Mouse (Mus musculus) hindbrain, embryonic 15.5 days (tissue): ENCODE data around the gene Ldhc. TPM values are rescaled to one million over a fixed set of nuclear protein-coding genes. Genes with fewer than 3 reads are reported as not detected.

Experiments used
- ATAC-seq: fragments of 200-750 bp; cut with Nextera tagmentation; 2 replicates; pipeline ENCODE4 v1.8.0; 2017; ENCODE audit warnings: low read depth, moderate number of reproducible peaks, moderate TSS enrichment; ENCODE audit not compliant: low FRiP score
- H3K27ac ChIP-seq: fragments of 300-500 bp; sonication (generic); replicated peaks from 2 replicates; pipeline ENCODE4 v1.5.1; 2015; ENCODE audit warnings: mild to moderate bottlenecking, inconsistent platforms
- H3K27me3 ChIP-seq: fragments of 300-500 bp; sonication (generic); 2 replicates; pipeline ENCODE4 v1.6.1; 2015; ENCODE audit warnings: control low read depth, inconsistent platforms
- H3K36me3 ChIP-seq: fragments of 300-500 bp; sonication (generic); 2 replicates; pipeline ENCODE4 v1.6.1; 2015; ENCODE audit warnings: control low read depth, inconsistent platforms
- H3K4me1 ChIP-seq: fragments of 300-500 bp; sonication (generic); replicated peaks from 2 replicates; pipeline ENCODE4 v1.6.1; 2015; ENCODE audit warnings: control low read depth, inconsistent platforms
- H3K4me2 ChIP-seq: fragments of 300-500 bp; sonication (generic); 2 replicates; pipeline ENCODE4 v1.6.1; 2015; ENCODE audit warnings: moderate library complexity, mild to moderate bottlenecking, inconsistent platforms
- H3K4me3 ChIP-seq: fragments of 300-500 bp; sonication (generic); 2 replicates; pipeline ENCODE4 v1.5.1; 2015; ENCODE audit warnings: mild to moderate bottlenecking, inconsistent platforms
- H3K9ac ChIP-seq: fragments of 300-500 bp; sonication (generic); 2 replicates; pipeline ENCODE4 v1.6.1; 2015; ENCODE audit warnings: inconsistent platforms
- H3K9me3 ChIP-seq: fragments of 300-500 bp; sonication (generic); 2 replicates; pipeline ENCODE4 v1.6.1; 2016; ENCODE audit warnings: control low read depth, inconsistent platforms
- WGBS: fragments of 180-500 bp; shearing (Covaris S2); methylation state at CpG from one replicate; pipeline ENCODE4 v1.1.7; 2015; 5-methylcytosine and 5-hydroxymethylcytosine counted together
- polyA plus RNA-seq: library from polyadenylated mRNA; unstranded; fragments of >200 nt; fragmentation: Nextera tagmentation; extraction: Ambion mirVana; gene quantifications from 2 replicates; pipeline ENCODE4 v1.2.1, GENCODE M21; 2015

Ldhc gene
- polyA plus RNA-seq, 1 experiment from 2014 or later, result 0.30 TPM

DNA sequence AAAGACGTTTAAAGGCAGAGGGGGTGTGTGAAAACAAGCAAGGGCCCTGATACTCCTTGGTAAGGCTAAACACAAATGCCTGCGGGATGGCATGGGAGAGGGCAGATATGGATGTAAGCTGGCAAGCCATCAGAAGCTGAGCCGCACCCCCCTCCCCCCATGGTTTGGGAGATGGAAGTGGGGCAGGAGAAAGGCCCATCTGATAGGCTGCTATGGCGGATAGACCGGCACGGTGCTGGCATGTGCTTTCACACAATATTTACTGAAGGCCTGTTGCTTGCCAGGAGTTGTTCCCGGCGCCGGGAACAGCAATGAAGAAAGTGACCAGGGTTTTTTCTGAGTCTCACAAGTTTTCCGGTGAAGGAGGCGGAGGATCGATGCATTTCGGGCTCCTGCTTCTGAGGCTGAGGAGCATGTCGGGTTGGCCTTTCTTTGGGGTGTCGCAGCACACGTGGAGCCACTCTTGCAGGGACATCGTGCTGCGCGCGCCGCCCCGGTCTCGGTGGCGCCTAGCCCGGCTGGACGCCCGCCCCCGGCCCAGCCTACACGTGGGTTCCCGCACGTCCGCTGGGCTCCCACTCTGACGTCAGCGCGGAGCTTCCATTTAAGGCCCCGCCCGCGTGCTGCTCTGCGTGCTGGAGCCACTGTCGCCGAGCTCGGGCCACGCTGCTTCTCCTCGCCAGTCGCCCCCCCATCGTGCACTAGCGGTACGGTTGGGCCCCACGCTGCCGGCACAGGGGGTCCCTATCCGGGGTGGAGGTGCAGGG, 15.6 kb upstream of the Ldhc start:
- Histone ChIP-seq H3K27me3 (no peaks in the 10 kb centered on the region), H3K9me3 (no peaks in the 10 kb centered on the region), H3K36me3 (peaks cover 22% of the 10 kb centered on the region), H3K4me3 (peak overlapping the region; percentile 91), H3K27ac (peak overlapping the region; percentile 91), H3K4me2 (peak overlapping the region; percentile 93), H3K4me1 (peaks cover 21% of the 10 kb centered on the region), H3K9ac (peak overlapping the region; percentile 90)
- peak; percentile 91 for ATAC-seq
- WGBS, result under 1% methylated on average over 50 of the region's 51 CpGs

DNA sequence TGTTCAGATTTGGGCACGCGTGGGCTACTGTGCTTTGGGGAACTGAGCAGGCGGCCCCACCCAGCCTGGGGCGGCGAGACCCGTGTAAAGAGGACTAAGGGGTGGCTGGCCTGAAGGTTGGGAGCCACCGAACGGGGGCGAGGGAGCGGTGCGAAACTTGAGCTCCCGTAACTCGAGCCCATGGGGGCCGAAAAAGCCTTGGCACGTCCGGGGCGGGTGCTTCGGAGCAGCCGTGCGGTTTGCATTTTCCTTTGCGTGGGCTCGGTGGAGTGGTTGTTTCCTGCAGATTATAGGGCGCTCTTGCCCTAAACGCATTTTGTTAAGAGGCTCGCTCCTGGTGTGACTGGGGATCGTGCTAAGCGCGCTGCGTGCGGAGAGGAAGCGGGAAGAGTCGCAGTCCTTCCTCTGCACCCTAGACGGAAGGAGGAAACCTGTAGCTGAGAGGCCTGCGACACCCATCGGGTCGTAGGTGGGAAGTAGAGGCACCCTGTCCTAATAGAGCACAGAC, 15.0 kb upstream of the Ldhc start:
- Histone ChIP-seq H3K4me1 (peaks cover 21% of the 10 kb centered on the region), H3K27me3 (no peaks in the 10 kb centered on the region), H3K9ac (peak overlapping the region; percentile 90), H3K4me2 (peak overlapping the region; percentile 93), H3K9me3 (no peaks in the 10 kb centered on the region), H3K36me3 (peaks cover 26% of the 10 kb centered on the region), H3K27ac (peak overlapping the region; percentile 91), H3K4me3 (peak overlapping the region; percentile 91)
- WGBS, result 0% methylated on average over 36 of the region's 36 CpGs
- ATAC-seq, result no peak

DNA sequence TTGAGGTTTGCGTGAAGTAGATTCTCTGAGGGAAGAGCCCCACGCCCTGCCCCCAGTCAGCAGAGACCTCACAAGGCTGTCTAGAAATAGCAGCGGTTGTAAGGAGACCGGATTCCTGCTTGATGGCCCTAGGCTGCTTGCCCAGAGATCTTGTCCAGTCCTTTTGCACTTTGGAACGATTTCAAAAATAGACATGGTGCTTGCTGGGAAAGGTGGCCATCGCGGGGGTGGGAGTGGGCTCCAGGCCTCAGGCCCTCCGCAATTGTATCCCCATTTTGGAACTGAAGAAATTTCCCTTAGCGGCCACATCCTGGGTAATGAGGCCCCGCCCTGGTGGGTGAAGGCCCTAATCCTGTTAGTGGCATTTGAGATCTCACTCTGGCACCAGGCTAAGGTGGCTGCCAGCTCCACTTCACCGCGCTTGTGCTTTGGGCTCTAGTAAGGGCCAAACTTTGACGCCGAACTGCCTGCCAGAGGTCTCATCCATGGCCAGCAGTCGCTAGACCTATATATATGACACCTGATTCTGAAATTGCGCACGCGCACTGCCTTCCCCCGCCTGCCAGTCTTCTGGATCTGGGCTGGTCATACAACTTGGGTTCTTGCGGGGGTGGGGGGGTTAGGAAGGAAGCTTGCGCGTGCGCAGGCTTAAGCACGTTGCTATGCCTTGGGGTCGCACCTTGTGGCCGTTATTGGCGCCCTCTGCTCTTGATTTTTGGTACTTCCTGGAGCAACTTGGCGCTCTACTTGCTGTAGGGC, 14.3 kb upstream of the Ldhc start:
- no peaks in the 10 kb centered on the region for H3K27me3 ChIP-seq
- WGBS, result 3% methylated on average over 28 of the region's 28 CpGs
- peak; percentile 65 for ATAC-seq
- peak overlapping the region; percentile 90 for H3K9ac ChIP-seq
- H3K4me3 ChIP-seq, result peak overlapping the region; percentile 91
- H3K4me2 ChIP-seq, result peak overlapping the region; percentile 93
- peaks cover 33% of the 10 kb centered on the region for H3K36me3 ChIP-seq
- peak overlapping the region; percentile 91 for H3K27ac ChIP-seq
- H3K4me1 ChIP-seq, result peaks cover 21% of the 10 kb centered on the region
- H3K9me3 ChIP-seq, result no peaks in the 10 kb centered on the region

DNA sequence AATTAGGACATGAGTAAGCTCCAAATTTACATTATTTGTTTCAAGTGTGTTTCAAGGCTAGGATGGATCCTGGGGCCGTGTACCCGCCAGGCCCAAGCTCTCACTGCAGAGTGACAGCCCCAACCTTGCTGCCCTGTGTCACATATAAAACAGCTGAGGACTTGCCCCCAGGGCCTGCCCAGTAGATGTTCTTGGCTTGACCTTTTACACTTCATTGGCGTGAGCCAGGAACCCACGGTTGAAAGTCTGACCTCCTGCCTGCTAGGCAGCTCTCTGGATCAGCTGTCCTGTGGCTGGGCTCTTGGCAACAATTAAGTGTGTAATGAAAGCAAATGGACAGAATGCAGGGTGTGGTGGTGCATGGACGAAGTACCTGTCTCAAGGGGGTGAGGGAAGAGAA, 11.7 kb upstream of the Ldhc start:
- no peak overlapping the region for H3K4me2 ChIP-seq
- H3K27me3 ChIP-seq, result no peaks in the 10 kb centered on the region
- no peak overlapping the region for H3K9ac ChIP-seq
- ATAC-seq, result no peak
- peaks cover 55% of the 10 kb centered on the region for H3K36me3 ChIP-seq
- peaks cover 21% of the 10 kb centered on the region for H3K4me1 ChIP-seq
- H3K27ac ChIP-seq, result no peak overlapping the region
- 68% methylated on average over 5 of the region's 5 CpGs for WGBS
- no peak overlapping the region for H3K4me3 ChIP-seq
- H3K9me3 ChIP-seq, result no peaks in the 10 kb centered on the region

DNA sequence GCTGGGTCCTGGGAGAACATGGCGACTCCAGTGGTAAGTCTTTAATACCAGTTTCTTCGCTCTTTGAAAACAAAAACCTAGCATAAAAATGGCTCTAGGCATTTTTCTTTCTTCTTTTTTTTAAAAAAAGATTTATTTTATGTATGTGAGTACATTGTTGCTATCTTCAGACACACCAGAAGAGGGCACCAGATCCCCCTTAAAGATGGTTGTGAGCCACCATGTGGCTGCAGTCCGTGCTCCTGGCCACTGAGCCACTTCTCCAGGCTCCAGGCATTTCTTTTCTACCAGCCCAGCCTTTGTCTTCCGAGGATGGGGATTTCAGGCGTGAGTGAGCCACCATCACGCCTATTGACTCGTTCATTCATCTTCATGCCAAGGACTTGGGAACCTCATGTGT, 10.0 kb upstream of the Ldhc start:
- H3K36me3 ChIP-seq, result peaks cover 70% of the 10 kb centered on the region
- no peak overlapping the region for H3K27ac ChIP-seq
- WGBS, result 48% methylated on average over 7 of the region's 7 CpGs

DNA sequence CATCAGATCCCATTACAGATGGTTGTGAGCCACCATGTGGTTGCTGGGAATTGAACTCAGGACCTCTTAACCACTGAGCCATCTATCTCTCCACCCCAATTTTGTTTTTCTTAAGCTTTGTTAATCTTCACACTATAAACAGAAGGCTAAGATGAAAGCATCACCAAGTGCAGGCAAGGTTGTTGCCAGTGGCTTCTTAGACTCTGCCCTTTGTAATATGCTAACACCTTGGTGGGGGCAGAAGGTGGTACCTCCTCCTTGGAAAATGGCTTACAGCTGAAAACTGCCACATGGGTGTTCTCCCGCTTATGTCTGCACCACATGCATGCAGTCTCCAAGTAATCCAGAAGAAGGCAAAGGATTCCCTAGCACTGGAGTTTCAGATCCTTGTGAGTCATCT, 8.3 kb upstream of the Ldhc start:
- H3K27me3 ChIP-seq, result no peaks in the 10 kb centered on the region
- WGBS, result 87% methylated on average over 1 of the region's 1 CpGs
- no peaks in the 10 kb centered on the region for H3K9me3 ChIP-seq
- H3K36me3 ChIP-seq, result peaks cover 74% of the 10 kb centered on the region
- no peak for ATAC-seq
- H3K9ac ChIP-seq, result no peak overlapping the region
- H3K4me1 ChIP-seq, result 0 out of 2 replicates have a peak, but pooled peaks cover 2% of the 10 kb centered on the region
- H3K4me3 ChIP-seq, result no peak overlapping the region
- H3K27ac ChIP-seq, result no peak overlapping the region
- no peak overlapping the region for H3K4me2 ChIP-seq

More for the DNA sequence above, 10.0 kb upstream of the Ldhc start:
- Histone ChIP-seq H3K27me3 (no peaks in the 10 kb centered on the region), H3K4me3 (no peak overlapping the region), H3K9me3 (no peaks in the 10 kb centered on the region), H3K9ac (no peak overlapping the region), H3K4me1 (peaks cover 12% of the 10 kb centered on the region), H3K4me2 (no peak overlapping the region)
- ATAC-seq, result no peak

DNA sequence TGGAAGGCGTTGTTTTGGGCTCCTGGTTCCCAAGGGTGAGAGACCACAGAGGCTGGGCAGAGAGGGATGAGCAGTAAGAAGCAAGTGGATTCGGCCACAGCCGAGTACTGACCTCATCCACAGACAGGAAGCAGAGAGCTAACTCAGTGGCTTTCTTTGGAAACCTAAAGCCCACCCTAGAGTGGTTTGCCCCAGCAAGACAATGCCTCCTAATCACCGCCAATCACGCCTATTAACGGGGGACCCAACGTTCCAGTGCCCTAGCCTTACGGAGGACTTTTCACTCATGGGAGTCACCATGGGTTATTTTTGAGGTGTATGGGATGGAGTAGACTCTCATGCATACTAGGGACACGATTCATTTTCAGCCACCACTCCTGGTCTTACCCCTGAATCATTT, 7.6 kb upstream of the Ldhc start:
- H3K4me3 ChIP-seq, result no peak overlapping the region
- no peak overlapping the region for H3K4me2 ChIP-seq
- WGBS, result 84% methylated on average over 9 of the region's 9 CpGs
- no peaks in the 10 kb centered on the region for H3K4me1 ChIP-seq
- peaks cover 71% of the 10 kb centered on the region for H3K36me3 ChIP-seq
- H3K27ac ChIP-seq, result no peak overlapping the region
- no peaks in the 10 kb centered on the region for H3K9me3 ChIP-seq
- no peak overlapping the region for H3K9ac ChIP-seq
- ATAC-seq, result no peak
- no peaks in the 10 kb centered on the region for H3K27me3 ChIP-seq

DNA sequence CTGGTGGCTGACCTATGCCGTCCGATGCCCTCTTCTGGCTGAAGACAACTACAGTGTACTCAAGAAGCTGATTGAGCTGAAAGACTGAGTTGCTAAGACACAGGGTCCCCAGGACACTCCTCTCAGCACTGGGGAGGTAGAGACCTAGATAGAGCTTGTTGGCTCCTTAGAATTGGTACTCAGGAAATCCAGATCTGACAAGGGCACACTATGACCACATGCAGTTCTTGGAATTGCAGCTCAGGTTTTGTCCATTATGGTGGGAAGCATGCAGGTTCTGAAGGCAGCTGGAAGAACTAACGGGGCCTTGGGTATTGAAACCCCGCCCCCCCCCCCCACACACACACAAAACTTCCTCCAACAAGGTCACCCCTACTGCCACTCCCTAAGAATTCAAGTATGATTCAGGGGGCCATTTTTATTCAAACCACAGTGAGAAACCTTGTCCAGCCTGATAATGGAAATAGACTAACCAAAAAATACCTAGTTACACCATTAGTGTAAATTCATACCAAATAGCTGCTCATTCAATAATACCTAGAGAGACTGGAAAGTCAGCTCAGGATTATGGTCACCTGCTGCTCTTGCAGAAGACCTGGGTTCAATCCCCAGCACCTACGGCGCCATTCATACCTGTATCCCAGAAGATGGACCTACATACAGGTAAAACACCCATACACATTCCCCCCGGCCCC, 5.0 kb upstream of the Ldhc start:
- Histone ChIP-seq H3K36me3 (peaks cover 48% of the 10 kb centered on the region), H3K9ac (no peak overlapping the region), H3K4me2 (no peak overlapping the region), H3K9me3 (no peaks in the 10 kb centered on the region), H3K27me3 (no peaks in the 10 kb centered on the region), H3K4me3 (no peak overlapping the region), H3K27ac (no peak overlapping the region), H3K4me1 (no peaks in the 10 kb centered on the region)
- whole genome bisulfite sequencing, result 77% methylated on average over 7 of the region's 7 CpGs
- ATAC-seq, result no peak

DNA sequence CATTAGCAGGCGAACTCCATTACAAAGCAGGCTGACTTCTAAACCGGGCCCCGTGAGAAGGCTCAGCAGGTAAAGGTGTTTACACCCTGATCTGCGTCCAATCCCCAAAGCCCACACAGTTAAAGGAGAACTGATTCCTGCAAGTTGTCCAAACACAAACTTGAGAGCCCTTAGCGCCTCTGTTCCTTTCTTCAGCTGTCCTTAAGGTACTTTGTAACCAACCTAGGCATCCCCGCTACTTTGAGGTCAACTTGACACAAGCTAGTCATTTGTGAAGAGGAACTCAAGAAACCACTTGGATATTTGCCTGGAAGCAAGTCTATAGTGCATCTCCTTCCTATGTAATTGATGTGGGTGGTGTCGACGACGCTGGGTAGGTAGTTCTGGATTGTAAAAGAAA, 3.6 kb upstream of the Ldhc start:
- Histone ChIP-seq H3K9me3 (no peaks in the 10 kb centered on the region), H3K9ac (no peak overlapping the region), H3K4me1 (no peaks in the 10 kb centered on the region), H3K4me3 (no peak overlapping the region), H3K27me3 (no peaks in the 10 kb centered on the region), H3K4me2 (no peak overlapping the region), H3K27ac (no peak overlapping the region), H3K36me3 (peaks cover 34% of the 10 kb centered on the region)
- 79% methylated on average over 9 of the region's 9 CpGs for WGBS
- ATAC-seq, result no peak

DNA sequence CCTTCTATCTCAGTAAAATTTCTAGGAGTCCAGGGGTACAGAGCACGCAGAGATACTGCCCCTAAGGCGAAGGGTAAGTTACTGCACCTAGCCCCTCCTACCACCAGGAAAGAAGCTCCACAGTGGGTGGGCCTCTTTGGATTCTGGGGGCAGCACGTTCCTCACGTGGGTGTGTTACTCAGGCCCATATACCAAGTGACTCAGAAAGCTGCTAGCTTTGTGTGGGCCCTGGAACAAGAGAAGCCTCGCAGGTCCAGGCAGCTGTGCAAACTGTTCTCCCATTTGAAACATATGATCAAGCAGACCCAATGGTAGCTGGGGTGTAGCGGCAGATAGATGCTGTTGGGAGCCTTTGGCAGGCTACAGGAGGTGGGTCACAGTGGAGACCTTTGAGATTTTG, 2.0 kb upstream of the Ldhc start:
- H3K4me2 ChIP-seq, result no peak overlapping the region
- no peaks in the 10 kb centered on the region for H3K4me1 ChIP-seq
- H3K9ac ChIP-seq, result no peak overlapping the region
- no peak overlapping the region for H3K4me3 ChIP-seq
- H3K9me3 ChIP-seq, result no peaks in the 10 kb centered on the region
- peaks cover 21% of the 10 kb centered on the region for H3K36me3 ChIP-seq
- no peaks in the 10 kb centered on the region for H3K27me3 ChIP-seq
- WGBS, result 64% methylated on average over 6 of the region's 6 CpGs
- no peak for ATAC-seq
- H3K27ac ChIP-seq, result no peak overlapping the region

DNA sequence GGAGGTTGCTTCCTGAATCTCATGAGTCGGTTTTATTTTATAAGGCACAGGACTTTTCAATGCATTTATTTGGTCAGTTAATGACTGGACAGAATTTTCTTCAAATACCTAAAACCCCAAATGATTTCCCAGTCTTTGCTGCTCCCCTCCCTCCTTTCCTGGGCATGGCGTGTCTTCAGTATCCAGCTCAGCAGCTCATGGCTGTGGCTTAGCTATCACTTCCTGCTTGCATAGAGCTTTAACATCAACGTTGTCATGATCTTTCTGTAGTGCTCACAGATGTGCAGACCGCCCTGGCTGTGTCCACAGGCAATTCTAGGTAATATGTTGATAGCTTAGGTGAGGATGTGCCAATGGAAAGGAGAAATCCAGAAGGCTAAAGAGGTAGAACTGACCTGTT, 11.0 kb downstream of the Ldhc start:
- H3K9ac ChIP-seq, result no peak overlapping the region
- no peaks in the 10 kb centered on the region for H3K4me1 ChIP-seq
- H3K4me3 ChIP-seq, result no peak overlapping the region
- no peaks in the 10 kb centered on the region for H3K27me3 ChIP-seq
- H3K9me3 ChIP-seq, result no peaks in the 10 kb centered on the region
- no peak overlapping the region for H3K4me2 ChIP-seq
- no peak for ATAC-seq
- WGBS, result 76% methylated on average over 4 of the region's 4 CpGs
- H3K36me3 ChIP-seq, result no peaks in the 10 kb centered on the region
- H3K27ac ChIP-seq, result no peak overlapping the region

DNA sequence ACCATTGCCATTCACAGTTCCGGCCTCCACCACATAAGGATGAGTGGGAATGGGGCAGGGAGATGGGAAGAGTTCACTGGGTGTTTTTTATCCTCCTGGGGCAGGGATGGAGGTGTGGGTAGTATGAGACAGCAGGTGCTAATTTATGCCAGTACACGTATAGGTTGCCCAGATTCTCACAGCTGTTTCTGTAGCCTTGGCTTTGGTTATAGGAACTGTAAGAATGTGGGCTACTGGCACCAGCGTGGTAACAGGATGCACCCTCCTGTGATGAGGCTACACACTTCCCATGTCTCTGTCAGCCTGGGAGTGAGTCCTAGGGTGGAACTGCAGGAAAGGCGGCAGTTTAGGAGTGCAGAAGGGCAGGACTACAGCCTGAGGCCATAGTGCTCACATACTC, 15.8 kb downstream of the Ldhc start:
- Histone ChIP-seq H3K4me2 (no peak overlapping the region), H3K4me1 (no peaks in the 10 kb centered on the region), H3K9ac (no peak overlapping the region), H3K27ac (no peak overlapping the region), H3K4me3 (no peak overlapping the region), H3K36me3 (no peaks in the 10 kb centered on the region), H3K27me3 (no peaks in the 10 kb centered on the region), H3K9me3 (no peaks in the 10 kb centered on the region)
- WGBS, result 79% methylated on average over 4 of the region's 4 CpGs
- no peak for ATAC-seq
